Mouse (Mus musculus) G1E (cell line): ENCODE measurements at regions not wholly inside any gene's neighbourhood (a gene's known extent, or its start where the extent isn't known, plus 50 kb on each side); places are given as distances from the start of the nearest gene placed in this dataset.

Experiments
- CTCF ChIP-seq: IDR thresholded peaks from 2 replicates; pipeline ENCODE4 v1.5.1; 2012; ENCODE audit warnings: low read depth, low read length, inconsistent platforms, mixed read lengths
- GATA1 ChIP-seq: IDR thresholded peaks from 2 replicates; pipeline ENCODE4 v1.6.1; 2012; ENCODE audit warnings: borderline replicate concordance, low read length, inconsistent platforms, mixed read lengths
- GATA2 ChIP-seq: IDR thresholded peaks from 2 replicates; pipeline ENCODE4 v1.6.1; 2012; ENCODE audit warnings: low read depth, low read length, inconsistent platforms, borderline replicate concordance
- POLR2AphosphoS5 ChIP-seq: IDR thresholded peaks from 2 replicates; pipeline ENCODE4 v1.6.1; 2012; ENCODE audit warnings: low read depth, low read length, inconsistent platforms; ENCODE audit not compliant: insufficient replicate concordance

DNA sequence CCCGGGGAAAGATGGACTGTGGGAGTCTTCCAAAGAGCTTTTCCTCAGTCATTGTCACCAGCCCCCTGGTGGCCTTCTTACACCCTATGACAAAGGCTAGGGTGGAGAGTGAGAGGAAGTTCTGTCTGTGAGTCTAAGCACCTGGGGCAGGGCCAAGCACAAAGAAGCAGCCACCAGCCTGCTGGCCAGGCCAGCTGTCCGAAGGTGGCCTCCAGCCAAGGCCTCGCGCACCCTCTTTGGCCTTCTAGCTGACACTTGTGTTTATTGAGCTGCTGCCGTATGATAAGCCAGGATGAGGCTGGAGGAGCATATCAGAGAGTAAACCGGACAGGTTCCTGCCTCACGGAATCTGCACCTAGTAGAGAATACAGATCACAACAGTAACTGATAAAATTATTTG lies 99.0 kb upstream of the Cacna1e start:
- TF ChIP-seq CTCF (no peak), GATA1 (no peak), GATA2 (no peak), POLR2AphosphoS5 (no peak)
